Mouse (Mus musculus) neural tube, embryonic 10.5 days (tissue): ENCODE results near the gene Lats2.
"Not testable (repeated sequence)": the region's sequence is repeated elsewhere in the genome, so short reads cannot be mapped to it uniquely, and the experiment has no call there.

Source experiments
- DNase-seq: peaks from one replicate; pipeline ENCODE4 v3.0.0-alpha.2; 2017; ENCODE audit warnings: low spot score; ENCODE audit errors: extremely low spot score

The Lats2 gene

DNA sequence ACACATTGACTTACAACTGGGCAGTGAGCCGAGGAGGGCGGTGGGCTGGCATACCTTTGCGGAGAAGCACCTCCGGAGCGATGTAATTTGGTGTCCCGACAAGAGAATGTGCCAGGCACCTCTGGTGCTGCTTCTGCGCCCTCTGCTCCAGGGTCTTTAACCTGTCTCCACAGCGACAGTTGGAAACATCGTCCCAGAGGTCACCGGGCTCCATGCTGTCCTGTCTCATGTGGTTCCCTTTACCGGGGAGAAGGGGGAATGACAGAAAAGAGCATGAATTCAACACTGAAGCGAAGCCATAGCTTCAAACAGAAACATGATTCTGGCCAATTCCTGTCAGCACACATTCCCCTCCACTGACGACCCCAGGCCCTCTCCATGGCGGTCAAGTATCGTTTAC is 62.1 kb downstream of the Lats2 start:
- DNase-seq: no peak

DNA sequence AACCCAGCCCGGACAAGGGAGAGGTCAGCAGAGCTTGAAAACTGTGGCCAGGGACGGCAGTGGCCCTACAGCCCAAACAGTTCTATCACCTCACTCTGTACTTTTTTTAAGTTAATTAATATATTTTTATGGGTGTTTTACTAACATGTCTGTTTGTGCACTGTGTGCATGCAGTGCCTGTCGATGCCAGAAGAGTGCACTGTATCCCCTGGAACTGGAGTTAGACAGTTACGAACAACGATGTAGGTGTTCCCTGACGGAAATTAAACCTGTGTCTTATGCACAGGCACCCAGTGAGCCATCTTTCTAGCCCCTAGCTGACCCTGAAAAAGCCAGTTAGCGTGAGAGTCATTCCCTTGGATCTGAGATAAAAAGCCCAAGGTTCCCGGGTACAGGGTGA is 62.6 kb downstream of the Lats2 start:
- DNase-seq: no peak

DNA sequence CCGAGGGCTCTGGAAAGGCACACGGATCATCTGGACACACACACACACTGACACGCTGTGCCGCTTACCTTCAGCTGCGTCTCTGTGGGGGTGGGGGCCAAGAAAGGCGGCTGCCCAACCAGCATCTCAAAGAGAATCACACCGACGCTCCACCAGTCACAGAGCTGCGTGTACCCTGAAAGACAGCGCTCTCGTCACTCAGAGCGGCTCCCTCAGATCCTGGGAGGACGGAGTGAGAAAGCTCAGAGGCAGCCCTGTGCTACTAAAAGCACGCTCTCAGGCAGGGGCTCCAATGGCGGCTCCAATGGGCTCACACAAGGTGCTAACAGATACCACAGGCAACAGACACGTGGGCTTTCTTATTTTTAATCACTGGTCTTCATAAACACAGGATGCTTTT is 63.9 kb downstream of the Lats2 start:
- DNase-seq: no peak

DNA sequence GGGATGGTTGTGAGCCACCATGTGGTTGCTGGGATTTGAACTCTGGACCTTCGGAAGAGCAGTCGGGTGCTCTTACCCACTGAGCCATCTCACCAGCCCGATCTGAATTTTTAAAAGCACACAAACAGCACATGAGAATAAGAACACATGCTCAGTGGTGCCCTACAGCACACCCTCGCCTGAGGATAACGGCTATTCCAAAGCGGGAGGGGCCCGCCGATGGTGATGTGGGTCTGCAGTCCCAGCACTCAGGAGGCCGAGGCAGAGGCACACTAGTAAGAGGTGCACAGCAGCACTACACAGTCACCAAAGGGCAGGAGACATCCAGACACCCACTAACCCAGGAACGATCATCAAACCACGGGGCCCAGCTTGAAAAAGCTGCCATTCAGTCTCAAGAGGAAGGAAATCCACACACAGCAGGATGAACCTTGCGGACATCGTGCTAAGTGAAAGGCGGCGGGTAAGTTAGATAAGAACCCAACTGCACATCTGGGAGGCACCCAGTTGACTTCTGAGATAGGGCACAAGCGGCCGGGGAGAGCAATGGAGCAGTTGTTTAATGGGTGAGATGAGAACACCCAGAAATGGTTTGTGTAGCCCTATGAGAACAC is 65.6 kb downstream of the Lats2 start:
- DNase-seq: no peak

DNA sequence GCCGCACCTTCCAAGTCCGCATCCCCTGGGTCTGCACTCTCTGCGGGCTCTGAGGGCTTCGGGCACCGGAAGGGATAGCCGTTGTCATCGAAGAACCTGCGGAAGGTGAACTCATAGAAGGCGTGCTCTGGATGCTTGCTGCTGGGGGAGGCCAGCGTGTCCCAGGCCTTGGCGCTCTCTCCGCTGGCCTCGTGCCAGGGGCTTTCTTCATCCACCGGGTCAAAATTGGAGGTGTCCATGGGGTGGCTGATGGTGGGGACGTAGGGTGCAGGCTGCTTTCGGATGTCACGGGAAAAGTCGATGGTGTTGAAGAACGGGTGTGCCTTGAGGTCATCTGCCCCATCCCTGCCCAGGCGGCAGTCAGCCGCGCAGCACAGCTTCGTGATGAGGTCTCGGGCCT is 66.9 kb downstream of the Lats2 start:
- no peak for DNase-seq

DNA sequence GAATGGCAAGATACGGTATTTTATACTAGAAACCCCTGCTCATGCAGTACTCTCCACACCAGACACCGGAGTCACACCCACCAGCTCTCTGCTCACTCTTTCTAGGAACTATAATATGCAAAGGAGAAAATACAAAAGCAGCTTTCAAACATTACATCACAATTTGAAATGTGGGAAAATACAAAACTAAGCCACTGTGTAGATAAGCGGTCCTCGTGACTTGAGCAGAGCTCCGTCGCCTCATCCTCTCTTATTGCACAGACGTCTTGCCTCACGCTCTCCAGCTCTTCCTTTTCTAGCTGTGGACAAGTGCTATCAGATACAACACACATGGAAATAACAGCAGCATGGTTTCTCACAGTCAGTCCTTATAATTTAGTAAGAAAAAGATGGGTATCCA is 67.5 kb downstream of the Lats2 start:
- DNase-seq: no peak

DNA sequence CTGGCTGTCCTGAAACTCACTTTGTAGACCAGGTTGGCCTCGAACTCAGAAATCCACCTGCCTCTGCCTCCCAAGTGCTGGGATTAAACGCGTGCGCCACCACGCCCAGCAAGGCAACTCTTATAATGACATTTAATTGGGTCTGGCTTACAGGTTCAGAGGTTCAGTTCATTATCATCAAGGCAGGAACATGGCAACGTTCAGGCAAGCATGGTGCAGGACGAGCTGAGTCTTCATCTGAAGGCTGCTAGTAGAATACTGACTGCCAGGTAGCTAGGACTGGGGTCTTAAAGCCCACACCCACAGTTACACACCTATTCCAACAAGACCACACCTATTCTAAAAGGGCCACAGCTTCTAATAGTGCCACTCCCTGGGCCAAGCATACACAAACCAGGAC is 70.1 kb downstream of the Lats2 start:
- not testable (repeated sequence) for DNase-seq

DNA sequence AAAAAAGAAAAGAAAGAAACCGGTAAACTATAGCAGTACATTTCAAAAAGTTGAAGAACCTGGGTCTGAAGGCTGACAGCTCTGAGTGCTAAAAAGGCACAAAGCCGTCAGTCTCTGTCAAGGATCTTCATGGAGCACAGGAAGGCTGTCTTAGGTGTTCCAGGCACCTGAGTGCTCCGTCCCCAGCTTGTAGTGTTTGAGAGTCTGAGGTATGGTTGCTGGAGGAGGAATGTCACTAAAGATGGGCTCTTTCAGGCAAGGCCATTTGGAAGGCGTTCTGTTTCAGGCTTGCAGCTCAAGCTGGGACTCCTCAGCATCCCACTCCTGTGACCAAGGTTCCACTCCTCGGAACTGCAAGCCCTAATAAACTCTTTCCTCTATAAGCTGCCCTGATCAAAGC is 70.7 kb downstream of the Lats2 start:
- no peak for DNase-seq

DNA sequence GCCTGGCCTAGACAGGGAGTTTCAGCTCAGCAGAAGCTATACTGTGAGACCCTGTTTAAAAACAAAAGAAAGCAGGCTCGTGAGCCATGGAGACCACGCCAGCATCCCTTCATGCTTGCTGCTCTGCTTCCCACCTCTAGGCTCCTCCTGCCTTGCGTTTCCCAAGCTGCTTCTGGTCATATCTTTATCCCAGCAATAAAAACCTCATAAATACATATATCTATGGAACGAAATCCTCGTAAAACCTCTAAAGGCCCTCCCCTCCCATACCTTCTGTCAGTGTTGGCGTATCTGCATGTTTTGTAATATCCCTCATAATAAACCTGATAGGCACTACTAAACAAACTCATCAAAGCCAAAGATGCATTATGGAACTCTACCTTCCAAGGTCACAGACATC is 71.5 kb downstream of the Lats2 start:
- no peak for DNase-seq

DNA sequence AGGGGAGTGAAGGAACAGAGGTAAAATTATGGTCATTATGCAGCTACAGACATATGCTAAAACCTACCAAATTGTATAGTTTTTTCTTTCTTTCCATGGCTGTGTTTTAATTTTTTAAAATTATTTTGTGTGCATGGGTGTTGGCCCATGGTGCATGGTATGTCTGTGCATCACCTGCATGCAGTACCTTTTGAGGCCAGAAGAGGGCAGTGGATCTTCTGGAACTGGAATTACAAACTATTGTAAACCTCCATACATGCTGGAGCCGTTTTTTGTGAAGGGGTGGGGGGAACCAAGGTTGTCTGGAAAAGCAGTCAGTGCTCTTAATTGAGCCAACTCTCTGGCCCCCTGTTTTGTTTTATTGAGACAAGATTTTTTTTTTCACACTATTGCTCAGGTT is 73.6 kb downstream of the Lats2 start:
- DNase-seq: peak; percentile 53

DNA sequence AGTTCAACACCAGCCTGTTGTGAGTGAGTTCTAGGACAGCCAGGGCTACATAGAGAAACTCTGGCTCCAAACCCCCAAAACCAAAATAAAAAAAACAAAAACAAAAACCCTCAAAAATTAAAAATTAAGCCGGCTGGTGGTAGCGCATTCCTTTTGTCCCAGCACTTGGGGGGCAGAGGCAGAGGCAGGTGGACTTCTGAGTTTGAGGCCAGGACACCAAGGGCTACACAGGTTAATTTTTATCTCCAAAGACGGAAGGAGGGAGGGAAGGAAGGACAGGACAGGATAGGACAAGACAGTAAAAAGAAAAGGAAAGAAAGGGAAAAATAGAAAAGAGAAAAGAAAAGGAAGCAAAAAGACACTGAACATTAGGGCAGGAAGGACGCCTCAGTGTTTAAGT is 75.4 kb downstream of the Lats2 start:
- DNase-seq: no peak

DNA sequence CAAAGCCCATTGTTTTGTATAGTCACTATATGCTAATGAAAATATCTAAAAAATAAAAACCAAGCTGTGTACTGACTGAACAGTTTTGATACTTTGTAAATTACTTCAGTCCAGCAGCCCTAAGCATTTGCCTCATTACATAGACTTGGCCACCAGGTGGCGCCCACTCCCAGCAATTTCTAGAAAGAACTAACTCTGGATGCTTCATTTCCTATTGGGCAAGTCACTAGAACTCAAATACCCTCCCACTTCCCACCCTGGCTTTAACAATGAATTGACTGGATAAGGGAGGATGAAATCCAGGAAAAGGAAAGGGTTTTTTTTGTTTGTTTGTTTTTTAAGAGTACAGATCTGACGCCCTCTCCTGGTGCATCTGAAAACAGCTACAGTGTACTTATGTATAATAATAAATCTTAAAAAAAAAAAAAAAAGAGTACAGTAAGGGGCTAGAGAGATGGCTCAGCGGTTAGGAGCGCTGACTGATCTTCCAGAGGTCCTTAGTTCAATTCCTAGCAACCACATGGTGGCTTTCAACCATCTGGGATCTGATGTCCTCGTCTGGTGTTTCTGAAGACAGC is 78.1 kb downstream of the Lats2 start:
- peak; percentile 83 for DNase-seq

DNA sequence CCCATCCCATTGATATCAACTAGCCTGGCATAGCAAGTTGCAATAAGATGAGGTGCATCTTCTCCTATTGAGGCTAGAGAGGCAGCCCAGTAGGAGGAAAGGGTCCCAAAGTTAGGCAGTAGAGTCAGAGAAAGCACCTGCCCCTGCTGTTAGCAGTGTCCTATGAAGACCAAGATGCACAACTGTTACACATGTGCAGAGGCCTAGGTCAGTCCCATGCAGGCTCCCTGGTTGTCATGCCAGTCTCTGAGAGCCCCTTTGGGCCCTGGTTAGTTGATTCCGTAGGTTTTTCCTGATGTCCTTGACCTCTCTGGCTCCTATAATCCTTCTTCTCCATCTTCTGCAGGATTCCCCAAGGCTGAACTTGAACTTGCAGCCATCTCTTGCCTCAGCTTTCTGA is 78.7 kb downstream of the Lats2 start:
- no peak for DNase-seq

DNA sequence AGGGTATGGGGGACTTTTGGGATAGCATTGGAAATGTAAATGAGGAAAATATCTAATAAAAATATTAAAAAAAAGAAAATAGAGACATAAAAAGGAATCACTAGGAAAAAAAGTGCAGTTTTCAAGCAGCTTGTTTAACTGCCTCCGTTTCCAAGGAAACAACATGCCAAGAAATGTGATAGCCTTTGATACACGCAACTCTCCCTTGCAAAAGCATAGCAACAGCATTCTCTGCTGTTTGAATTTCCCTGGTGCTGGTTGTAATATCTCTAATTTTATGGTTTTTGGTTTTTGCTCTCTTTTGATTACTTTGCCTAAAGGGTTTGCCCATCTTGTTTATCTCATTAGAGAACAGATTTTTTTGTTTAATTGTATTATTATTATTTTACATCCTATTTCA is 82.7 kb downstream of the Lats2 start:
- DNase-seq: no peak

DNA sequence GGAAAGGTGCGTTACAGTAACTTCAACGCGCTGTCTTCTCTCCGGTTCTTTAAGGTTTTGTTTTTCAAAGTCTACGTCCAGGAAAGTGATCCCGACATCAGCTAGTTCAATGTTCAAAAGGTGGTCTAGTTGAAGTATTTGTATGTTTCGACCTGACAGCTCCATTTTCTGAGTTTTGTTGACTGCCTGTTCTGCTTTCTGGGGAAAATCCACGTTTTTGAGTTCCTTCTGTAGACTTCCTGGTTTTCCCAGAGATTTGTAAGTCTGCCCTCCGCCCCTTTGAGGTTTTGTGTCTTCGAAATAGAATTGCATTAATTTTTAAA is 92.6 kb downstream of the Lats2 start:
- no peak for DNase-seq

DNA sequence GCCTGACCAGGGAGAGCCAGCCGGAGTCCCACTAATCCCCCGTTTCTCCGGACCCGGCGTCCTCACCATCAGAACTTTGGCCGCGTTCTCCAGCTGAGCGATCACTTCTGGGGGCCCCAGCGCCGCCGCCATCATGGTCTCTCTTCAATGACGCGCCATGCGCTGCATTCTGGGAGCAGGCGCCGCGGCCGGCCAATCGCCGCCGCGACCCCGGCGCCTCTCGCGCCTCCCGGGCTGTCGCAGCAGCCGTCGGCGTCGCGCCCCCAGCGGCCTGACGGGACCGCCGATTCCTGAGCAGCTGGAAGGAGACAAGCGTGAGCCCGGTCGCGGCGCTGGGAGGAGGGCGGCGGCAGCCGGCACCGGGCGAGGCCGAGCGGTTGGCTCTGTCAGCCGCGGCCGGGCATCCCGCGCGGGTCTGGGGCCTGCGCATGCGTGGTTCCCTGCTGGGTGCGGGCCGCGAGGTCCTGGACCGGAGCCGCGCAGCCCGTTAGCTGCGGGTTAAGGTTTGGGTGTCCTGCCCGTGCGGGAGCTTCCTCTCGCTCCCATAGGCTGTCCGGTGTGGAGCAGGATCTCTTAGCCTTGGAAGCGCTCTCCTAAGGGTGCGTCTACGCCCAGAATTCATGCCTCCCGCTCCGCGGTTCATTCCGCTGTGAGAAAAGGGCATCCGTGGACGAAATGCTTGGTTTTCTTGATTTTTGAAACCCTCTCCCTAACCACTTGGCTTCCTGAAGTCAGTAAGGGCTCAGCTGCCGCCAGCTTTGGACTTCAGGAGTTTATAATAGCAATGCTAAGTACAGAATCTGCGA is 93.2 kb downstream of the Lats2 start, which contains the start of gene Xpo4:
Xpo4 (minus strand) TSS at position 609 of the 806 bp plus-strand sequence.
- peak; percentile 89 for DNase-seq

DNA sequence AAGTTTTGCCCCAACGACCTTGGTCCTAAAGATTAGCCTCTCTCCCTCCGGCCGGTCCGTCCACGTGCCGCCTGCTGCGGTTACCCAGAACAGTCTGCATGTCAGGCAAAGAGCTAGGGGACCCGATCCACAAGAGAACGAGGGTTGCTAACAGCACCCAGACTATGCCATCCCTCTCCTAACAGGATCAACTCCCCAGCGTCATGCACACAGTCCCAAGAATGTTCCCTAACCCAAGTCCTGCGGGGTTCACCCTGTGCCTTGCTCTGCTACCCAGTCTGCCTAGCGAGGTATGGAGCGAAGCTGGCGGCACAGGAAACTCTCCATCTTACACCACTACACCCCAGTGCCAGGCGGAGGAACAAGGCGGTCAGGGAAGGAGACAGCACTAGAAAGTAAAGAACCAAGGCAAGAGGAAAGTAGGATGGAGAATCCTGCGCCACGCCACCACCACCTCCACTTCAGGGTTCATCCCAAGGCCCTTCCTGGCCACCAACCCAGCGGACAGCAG is 93.8 kb downstream of the Lats2 start:
- no peak for DNase-seq

DNA sequence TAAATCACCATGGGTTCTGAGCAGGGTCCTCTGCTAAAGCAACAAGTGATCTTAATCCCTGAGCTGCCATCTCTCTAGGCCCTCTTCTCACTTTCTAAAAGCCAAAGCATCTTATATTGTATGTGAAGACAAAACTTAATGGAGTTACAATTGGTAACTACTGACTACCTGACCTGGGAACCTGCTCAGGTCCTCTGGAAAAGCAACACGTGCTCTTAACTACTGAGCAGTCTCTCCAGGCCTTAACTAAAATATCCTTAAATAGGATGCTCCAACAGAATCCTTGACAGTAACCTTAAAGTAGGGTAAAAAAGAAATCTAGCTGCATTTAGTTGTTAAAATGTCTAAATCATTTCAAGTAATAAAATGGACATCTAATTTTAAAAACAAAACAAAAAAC is 94.6 kb downstream of the Lats2 start:
- no peak for DNase-seq

DNA sequence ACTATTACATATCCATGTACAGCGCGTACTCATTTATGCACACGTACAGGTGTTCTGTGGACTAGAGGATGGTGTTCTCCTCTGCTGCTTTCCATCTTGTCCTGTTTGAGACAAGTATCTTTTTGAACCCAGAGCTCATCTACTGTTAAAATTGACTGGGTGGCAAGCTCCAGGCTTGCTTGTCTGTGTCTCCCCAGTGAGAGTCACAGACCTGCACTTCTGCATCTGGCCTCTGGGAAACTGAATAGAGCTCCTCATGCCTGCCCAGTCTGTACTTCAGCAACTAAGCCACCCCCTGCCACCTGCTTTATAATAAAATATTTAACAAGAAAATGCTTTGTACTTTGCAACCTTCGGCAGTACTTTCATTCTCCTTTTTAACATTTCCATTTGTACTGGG is 99.9 kb downstream of the Lats2 start:
- DNase-seq: no peak

DNA sequence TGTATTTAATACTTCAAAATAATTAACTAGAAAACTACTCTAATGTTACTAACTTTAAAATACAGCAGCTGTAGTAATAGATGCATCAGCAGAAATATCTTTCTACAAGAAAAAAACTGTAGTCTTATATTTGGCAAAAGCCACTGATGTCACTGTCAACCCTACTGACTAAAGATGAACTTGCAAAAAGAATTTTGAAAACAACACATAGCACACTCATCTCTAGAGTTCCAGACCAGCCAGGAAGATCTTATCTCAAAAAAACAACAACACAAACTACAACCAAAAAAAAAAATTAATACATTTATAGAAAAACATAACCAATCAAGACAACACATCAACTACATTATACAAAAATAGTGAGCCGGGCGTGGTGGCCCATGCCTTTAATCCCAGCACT is 100.7 kb downstream of the Lats2 start:
- no peak for DNase-seq

DNA sequence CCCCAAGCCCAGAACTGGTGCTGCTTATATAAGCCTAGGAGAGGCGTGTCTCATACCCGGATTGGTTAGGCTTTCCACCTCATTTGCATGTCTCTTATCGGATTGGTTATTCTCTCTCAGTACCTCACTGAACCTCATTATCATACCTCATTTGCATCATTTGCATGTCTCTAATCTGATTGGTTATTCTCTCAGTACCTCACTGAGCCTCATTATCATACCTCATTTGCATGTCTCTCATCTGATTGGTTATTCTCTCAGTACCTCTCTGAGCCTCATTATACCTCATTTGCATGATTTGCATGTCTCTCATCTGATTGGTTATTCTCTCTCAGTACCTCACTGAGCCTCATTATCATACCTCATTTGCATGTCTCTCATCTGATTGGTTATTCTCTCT is 101.7 kb downstream of the Lats2 start:
- not testable (repeated sequence) for DNase-seq

DNA sequence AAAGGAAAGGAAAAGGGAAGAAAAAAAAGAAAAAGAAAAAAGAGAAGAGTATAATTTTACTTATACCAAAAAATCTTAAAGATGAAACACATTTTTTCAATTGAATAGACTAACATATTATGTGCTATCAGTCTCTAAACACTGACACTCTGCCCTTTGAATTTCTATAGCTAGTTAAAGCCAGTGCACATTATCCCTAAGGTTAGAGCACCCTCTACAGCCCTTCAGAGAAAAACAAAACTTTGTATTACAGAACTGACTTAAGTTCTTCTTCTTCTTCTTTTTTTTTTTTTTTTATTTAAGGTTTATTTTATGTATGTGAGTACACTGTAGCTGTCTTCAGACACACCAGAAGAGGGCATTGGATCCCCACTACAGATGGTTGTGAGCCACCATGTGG is 108.7 kb downstream of the Lats2 start:
- DNase-seq: no peak

DNA sequence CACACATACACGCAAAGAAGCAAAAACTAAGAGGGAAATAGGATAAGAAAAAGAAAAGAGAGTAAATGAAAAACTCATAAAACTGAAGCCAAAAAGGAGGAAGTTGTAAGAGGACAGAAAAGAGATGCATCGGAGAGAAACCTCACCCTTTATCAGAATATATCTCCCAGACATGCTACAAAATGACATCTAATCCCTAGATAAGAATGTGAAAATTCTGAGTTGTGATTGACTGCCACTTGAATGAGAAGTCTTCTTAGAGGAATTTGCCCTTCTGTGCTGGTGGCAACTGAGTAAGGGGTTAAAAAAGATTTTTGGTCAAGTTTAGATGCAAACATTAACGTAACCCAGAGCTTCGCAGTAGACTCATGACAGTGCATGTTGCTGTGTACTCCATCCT is 112.0 kb downstream of the Lats2 start:
- DNase-seq: no peak
